Mouse (Mus musculus) lung, postnatal 0 days (tissue): ENCODE data around the gene Gm20388. TPM values are rescaled to one million over a fixed set of nuclear protein-coding genes. Genes with fewer than 3 reads are reported as not detected.

ENCODE experiments used
- ATAC-seq: fragments of 200-750 bp; cut with Nextera tagmentation; 2 replicates; pipeline ENCODE4 v1.8.0; 2017; ENCODE audit warnings: moderate library complexity
- DNase-seq: peaks from one replicate; pipeline ENCODE4 v3.0.0-alpha.2; 2016; ENCODE audit warnings: low spot score
- H3K27ac ChIP-seq: fragments of 300-500 bp; sonication (generic); 2 replicates; pipeline ENCODE4 v1.5.1; 2014; ENCODE audit warnings: antibody characterized with exemption, mild to moderate bottlenecking, low read length, mixed read lengths
- H3K27me3 ChIP-seq: fragments of 300-500 bp; sonication (generic); replicated peaks from 2 replicates; pipeline ENCODE4 v1.6.1; 2014; ENCODE audit warnings: low read length, mixed read lengths; ENCODE audit not compliant: insufficient read depth
- H3K36me3 ChIP-seq: fragments of 300-500 bp; sonication (generic); 2 replicates; pipeline ENCODE4 v1.6.1; 2014; ENCODE audit warnings: low read length, mixed read lengths; ENCODE audit not compliant: insufficient read depth
- H3K4me1 ChIP-seq: fragments of 300-500 bp; sonication (generic); 2 replicates; pipeline ENCODE4 v1.6.1; 2014; ENCODE audit warnings: antibody characterized with exemption, low read depth, low read length, mixed read lengths; ENCODE audit not compliant: insufficient read depth
- H3K4me2 ChIP-seq: fragments of 300-500 bp; sonication (generic); replicated peaks from 2 replicates; pipeline ENCODE4 v1.6.1; 2014; ENCODE audit warnings: low read depth, mild to moderate bottlenecking, low read length, moderate library complexity, mixed read lengths
- H3K4me3 ChIP-seq: fragments of 300-500 bp; sonication (generic); 2 replicates; pipeline ENCODE4 v1.5.1; 2014; ENCODE audit warnings: low read depth, low read length
- H3K9ac ChIP-seq: fragments of 300-500 bp; sonication (generic); replicated peaks from 2 replicates; pipeline ENCODE4 v1.6.1; 2014; ENCODE audit warnings: low read depth, mild to moderate bottlenecking
- H3K9me3 ChIP-seq: fragments of 300-500 bp; sonication (generic); 2 replicates; pipeline ENCODE4 v1.6.1; 2016; ENCODE audit warnings: low read length, mixed read lengths
- CTCF ChIP-seq: IDR thresholded peaks from 2 replicates; pipeline ENCODE4 v1.5.1; 2016; ENCODE audit warnings: antibody characterized with exemption, mild to moderate bottlenecking
- EP300 ChIP-seq: IDR thresholded peaks from 2 replicates; pipeline ENCODE4 v1.6.1; 2016; ENCODE audit warnings: antibody characterized with exemption, mild to moderate bottlenecking, control low read depth
- WGBS: fragments of 180-500 bp; shearing (Covaris S2); extraction: QIAGEN DNeasy Blood & Tissue Kit; methylation state at CpG from one replicate; pipeline ENCODE4 v1.1.7; 2014; 5-methylcytosine and 5-hydroxymethylcytosine counted together
- polyA plus RNA-seq: library from polyadenylated mRNA; unstranded; fragments of >200 nt; fragmentation: Nextera tagmentation; extraction: Ambion mirVana; gene quantifications from 2 replicates; pipeline ENCODE4 v1.2.1, GENCODE M21; 2015

Gene Gm20388
- polyA plus RNA-seq, 1 experiment from 2014 or later, result not detected

DNA sequence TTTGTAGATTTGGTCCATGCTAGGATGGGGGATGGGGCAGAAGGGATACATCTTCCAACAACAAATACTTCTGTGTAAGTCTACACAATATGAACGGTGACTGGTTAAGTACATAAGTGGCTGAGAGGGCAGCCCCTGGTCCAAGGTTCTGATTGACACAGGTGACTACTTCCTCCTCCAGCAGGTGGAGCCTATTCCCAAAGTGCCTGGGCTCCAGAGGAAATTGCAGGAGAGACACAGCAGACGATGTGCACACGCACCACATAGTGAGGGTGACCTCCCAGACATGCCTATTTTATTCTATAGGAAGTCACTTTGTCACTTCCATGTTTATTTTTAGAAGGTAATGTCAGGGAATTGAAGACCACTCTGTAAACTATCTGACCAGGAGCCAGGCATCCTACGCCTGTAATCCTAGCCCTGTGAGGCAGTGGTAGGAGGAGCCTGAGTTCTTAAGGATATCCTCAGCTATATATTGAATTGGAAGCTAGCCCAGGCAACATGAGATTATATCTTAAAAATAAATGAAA is 3970.2 kb downstream of the Gm20388 start:
- no peaks in the 10 kb centered on the region for H3K36me3 ChIP-seq
- no peak overlapping the region for H3K4me3 ChIP-seq
- no peak for ATAC-seq
- H3K4me2 ChIP-seq, result no peak overlapping the region
- H3K27ac ChIP-seq, result no peak overlapping the region
- no peak for DNase-seq
- 17% methylated on average over 4 of the region's 4 CpGs for WGBS
- H3K9me3 ChIP-seq, result no peaks in the 10 kb centered on the region
- no peak overlapping the region for H3K9ac ChIP-seq
- H3K27me3 ChIP-seq, result 0 out of 2 replicates have a peak, but pooled peaks cover 3% of the 10 kb centered on the region
- peaks cover 3% of the 10 kb centered on the region; the same call in 1 of the 2 replicates for H3K4me1 ChIP-seq
- no peak for TF ChIP-seq EP300
- peak; percentile 13; the same call in 1 of the 2 replicates for TF ChIP-seq CTCF

DNA sequence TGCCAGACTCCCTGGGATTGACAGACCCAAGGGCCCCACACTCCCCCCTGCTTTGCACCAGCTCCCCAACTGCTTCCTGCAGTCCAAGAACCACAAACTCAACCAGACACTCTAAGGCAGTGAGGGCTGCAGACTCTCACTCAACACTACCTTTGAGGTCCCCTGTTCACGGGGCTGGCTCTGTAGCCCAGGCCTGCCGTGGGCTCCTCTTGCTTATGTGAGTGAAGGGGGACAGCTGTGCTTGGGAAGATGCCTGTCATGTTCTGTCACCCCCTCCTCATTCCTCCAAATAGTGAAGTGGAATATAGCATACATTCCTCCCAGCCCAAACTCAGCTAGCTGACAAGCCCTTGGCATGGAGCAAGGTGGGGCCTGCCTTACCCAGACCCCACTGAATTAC is 3971.8 kb downstream of the Gm20388 start:
- H3K9me3 ChIP-seq, result no peaks in the 10 kb centered on the region
- H3K4me2 ChIP-seq, result no peak overlapping the region
- H3K27me3 ChIP-seq, result 0 out of 2 replicates have a peak, but pooled peaks cover 3% of the 10 kb centered on the region
- peaks cover 3% of the 10 kb centered on the region; the same call in 1 of the 2 replicates for H3K4me1 ChIP-seq
- H3K9ac ChIP-seq, result no peak overlapping the region
- no peak for ATAC-seq
- no peak for DNase-seq
- H3K4me3 ChIP-seq, result no peak overlapping the region
- WGBS, result 62% methylated on average over 2 of the region's 2 CpGs
- TF ChIP-seq EP300 (no peak), CTCF (no peak)
- no peak overlapping the region for H3K27ac ChIP-seq
- no peaks in the 10 kb centered on the region for H3K36me3 ChIP-seq

DNA sequence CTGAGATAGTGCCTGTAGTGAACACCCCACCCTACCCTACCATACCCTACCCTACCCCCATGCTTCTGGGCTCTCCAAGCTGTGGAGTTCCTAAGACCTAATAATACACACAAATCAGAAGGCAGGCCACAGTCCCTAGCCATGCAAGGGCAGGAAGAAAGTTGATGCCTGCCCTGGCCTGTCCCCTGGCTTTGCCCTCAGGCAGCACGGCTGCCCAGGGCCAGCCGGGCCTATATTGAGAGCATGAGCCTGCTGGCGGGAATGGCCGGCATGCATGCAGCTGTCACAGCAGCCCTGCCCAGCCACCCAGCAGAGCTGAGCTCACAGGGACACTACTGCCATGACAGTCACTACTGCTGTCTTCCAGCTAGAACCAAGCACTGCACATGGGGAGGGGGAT is 3972.5 kb downstream of the Gm20388 start:
- Histone ChIP-seq H3K4me1 (peaks cover 3% of the 10 kb centered on the region; the same call in 1 of the 2 replicates), H3K27me3 (0 out of 2 replicates have a peak, but pooled peaks cover 3% of the 10 kb centered on the region), H3K9ac (no peak overlapping the region), H3K4me2 (no peak overlapping the region), H3K36me3 (no peaks in the 10 kb centered on the region), H3K27ac (no peak overlapping the region), H3K4me3 (no peak overlapping the region), H3K9me3 (no peaks in the 10 kb centered on the region)
- WGBS, result 69% methylated on average over 4 of the region's 4 CpGs
- TF ChIP-seq EP300 (no peak), CTCF (no peak)
- DNase-seq, result no peak
- ATAC-seq, result no peak

DNA sequence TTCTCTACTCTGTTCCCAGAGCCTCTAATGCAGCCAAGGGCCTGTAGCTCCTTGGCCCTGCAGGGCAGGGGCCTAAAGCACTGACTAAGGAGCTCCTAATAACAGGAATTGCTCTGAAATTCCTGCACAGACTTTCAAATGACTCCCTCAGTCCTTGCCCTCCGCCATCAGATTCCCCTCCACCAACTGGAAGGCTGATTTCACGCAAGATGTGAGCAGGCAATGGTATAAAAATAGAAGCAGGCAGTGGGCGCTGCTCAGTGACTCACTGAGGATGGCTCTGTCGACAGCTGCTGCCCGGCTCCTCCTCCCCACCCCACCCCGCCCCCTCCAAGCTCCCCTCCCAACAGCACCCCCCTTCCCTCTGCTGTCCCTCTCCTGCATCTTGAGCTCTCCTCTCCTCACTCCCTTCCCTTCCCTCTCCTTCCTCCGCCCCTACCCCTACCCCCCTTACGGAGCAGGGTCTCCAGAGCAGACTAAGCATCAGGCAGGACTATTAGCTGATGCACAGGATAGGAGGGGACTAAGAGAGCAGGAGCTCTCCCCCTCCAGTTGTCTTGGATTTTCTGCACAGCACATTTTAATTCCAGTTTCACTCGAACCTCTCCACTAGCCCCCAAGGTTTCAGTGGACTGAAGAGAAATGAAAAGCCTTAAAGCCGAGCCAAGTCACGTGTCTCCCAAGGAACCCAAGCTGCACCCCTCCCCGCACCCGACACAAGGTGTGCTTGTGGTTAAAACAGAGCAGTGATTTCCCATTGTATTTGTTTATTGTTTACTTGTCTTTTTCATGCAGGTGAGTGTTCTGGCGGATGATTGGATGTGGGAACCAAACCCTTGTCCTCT is 3974.3 kb downstream of the Gm20388 start:
- Histone ChIP-seq H3K27me3 (0 out of 2 replicates have a peak, but pooled peaks cover 3% of the 10 kb centered on the region), H3K4me2 (no peak overlapping the region)
- WGBS, result 6% methylated on average over 12 of the region's 14 CpGs

DNA sequence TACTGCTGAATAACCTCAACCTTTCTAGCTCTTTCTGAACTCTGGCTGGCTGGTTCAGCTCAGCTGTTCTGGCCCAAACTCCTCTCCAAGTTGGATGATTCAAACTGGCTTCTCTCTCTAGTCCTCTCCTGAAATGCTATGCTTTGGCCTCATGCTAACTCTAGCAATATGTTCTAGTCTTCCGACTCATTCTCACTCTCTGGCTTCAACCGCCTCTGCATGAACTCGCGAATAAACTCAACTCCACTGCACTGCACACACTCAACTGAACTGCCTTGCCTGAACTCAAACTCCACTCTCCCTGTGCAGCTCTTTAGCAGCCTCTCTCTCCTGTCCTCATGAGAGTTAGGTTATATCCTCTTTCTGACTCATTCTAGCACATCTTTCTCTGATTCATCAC is 3976.5 kb downstream of the Gm20388 start:
- no peak for TF ChIP-seq CTCF
- no peak for TF ChIP-seq EP300
- DNase-seq, result no peak
- no peaks in the 10 kb centered on the region for H3K9me3 ChIP-seq
- peaks cover 16% of the 10 kb centered on the region for H3K27me3 ChIP-seq
- no peak overlapping the region for H3K4me2 ChIP-seq
- H3K4me1 ChIP-seq, result peaks cover 3% of the 10 kb centered on the region; the same call in 1 of the 2 replicates
- 88% methylated on average over 4 of the region's 4 CpGs for WGBS
- H3K4me3 ChIP-seq, result no peak overlapping the region
- no peak overlapping the region for H3K27ac ChIP-seq
- no peak for ATAC-seq
- no peaks in the 10 kb centered on the region for H3K36me3 ChIP-seq
- no peak overlapping the region for H3K9ac ChIP-seq

More for the DNA sequence above, 3974.3 kb downstream of the Gm20388 start:
- H3K9me3 ChIP-seq, result no peaks in the 10 kb centered on the region
- peaks cover 3% of the 10 kb centered on the region; the same call in 1 of the 2 replicates for H3K4me1 ChIP-seq
- TF ChIP-seq CTCF, result no peak
- TF ChIP-seq EP300, result no peak
- peak; percentile 71 for DNase-seq
- ATAC-seq, result peak; percentile 70
- H3K4me3 ChIP-seq, result no peak overlapping the region
- no peaks in the 10 kb centered on the region for H3K36me3 ChIP-seq
- H3K9ac ChIP-seq, result no peak overlapping the region
- no peak overlapping the region for H3K27ac ChIP-seq

DNA sequence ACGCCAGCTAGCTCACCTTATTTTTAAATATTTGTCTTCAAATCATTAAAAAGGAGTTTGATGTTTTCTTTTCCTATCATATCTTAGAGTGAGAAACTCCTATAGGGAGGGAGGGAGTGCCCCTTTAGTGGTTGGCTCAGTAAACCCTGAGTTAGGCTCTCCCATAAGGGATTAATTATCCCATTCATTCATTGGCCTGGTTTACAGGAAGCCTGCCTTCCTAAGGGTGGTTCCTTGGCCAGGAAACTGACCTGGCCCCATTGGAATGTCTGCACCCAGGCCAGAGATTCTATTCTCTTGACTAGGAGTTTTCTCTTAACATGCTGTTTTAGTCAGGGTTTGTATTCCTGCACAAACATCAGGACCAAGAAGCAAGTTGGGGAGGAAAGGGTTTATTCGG is 3977.3 kb downstream of the Gm20388 start:
- no peak overlapping the region for H3K9ac ChIP-seq
- H3K36me3 ChIP-seq, result no peaks in the 10 kb centered on the region
- H3K4me2 ChIP-seq, result no peak overlapping the region
- WGBS, result 91% methylated on average over 2 of the region's 2 CpGs
- TF ChIP-seq CTCF, result no peak
- no peak for TF ChIP-seq EP300
- DNase-seq (no peak), ATAC-seq (no peak)
- no peaks in the 10 kb centered on the region for H3K9me3 ChIP-seq
- peaks cover 24% of the 10 kb centered on the region for H3K27me3 ChIP-seq
- no peak overlapping the region for H3K27ac ChIP-seq
- H3K4me3 ChIP-seq, result no peak overlapping the region
- H3K4me1 ChIP-seq, result peaks cover 3% of the 10 kb centered on the region; the same call in 1 of the 2 replicates
